Mouse (Mus musculus) liver, embryonic 14.5 days (tissue): ENCODE results near the gene Lima1. TPM values are rescaled to one million over a fixed set of nuclear protein-coding genes. Genes with fewer than 3 reads are reported as not detected.

ENCODE experiments used
- ATAC-seq: fragments of 200-750 bp; cut with Nextera tagmentation; 2 replicates; pipeline ENCODE4 v1.8.0; 2017; ENCODE audit warnings: moderate number of reproducible peaks, mild to moderate bottlenecking, moderate library complexity; ENCODE audit not compliant: insufficient read depth
- DNase-seq, 3 experiments: peaks; one replicate each; pipeline ENCODE4 v3.0.0-alpha.2; 2012 to 2013; ENCODE audit warnings: low read depth in 3 of 3, low spot score in 3 of 3
- H3K27ac ChIP-seq: fragments of 300-500 bp; sonication (generic); 2 replicates; pipeline ENCODE4 v1.5.1; 2014; ENCODE audit warnings: moderate library complexity, mild to moderate bottlenecking, control low read depth, inconsistent platforms
- H3K27me3 ChIP-seq: fragments of 300-500 bp; sonication (generic); 2 replicates; pipeline ENCODE4 v1.6.1; 2014; ENCODE audit warnings: mild to moderate bottlenecking, low read length, moderate library complexity; ENCODE audit not compliant: control insufficient read depth, insufficient read depth
- H3K36me3 ChIP-seq: fragments of 300-500 bp; sonication (generic); replicated peaks from 2 replicates; pipeline ENCODE4 v1.6.1; 2014; ENCODE audit warnings: low read depth; ENCODE audit not compliant: control insufficient read depth, insufficient read depth
- H3K4me1 ChIP-seq, 2 experiments: fragments of 200-500 bp in 1 of 2; fragments of 300-500 bp in 1 of 2; sonication (generic) in 1 of 2; replicated peaks; 2 replicates each; pipeline ENCODE4 v1.6.1; 2012 to 2014; ENCODE audit warnings: antibody characterized with exemption in 1 of 2, inconsistent platforms in 1 of 2, low read length in 1 of 2; ENCODE audit not compliant: control insufficient read depth in 2 of 2, insufficient read depth in 2 of 2
- H3K4me2 ChIP-seq: fragments of 300-500 bp; sonication (generic); 2 replicates; pipeline ENCODE4 v1.6.1; 2014; ENCODE audit warnings: low read depth, mild to moderate bottlenecking, control low read depth, moderate library complexity
- H3K4me3 ChIP-seq, 2 experiments: fragments of 200-500 bp in 1 of 2; fragments of 300-500 bp in 1 of 2; sonication (generic) in 1 of 2; 2 replicates each; pipeline ENCODE4 v1.5.1; 2012 to 2014; ENCODE audit warnings: low read depth in 2 of 2, low read length in 2 of 2, mild to moderate bottlenecking in 2 of 2, control low read depth in 1 of 2, inconsistent platforms in 1 of 2, moderate library complexity in 1 of 2; ENCODE audit not compliant: insufficient read depth in 1 of 2
- H3K9ac ChIP-seq: fragments of 300-500 bp; sonication (generic); replicated peaks from 2 replicates; pipeline ENCODE4 v1.6.1; 2014; ENCODE audit warnings: mild to moderate bottlenecking, control low read depth, moderate library complexity
- H3K9me3 ChIP-seq: fragments of 300-500 bp; sonication (generic); 2 replicates; pipeline ENCODE4 v1.6.1; 2016; ENCODE audit warnings: low read length, mixed read lengths; ENCODE audit not compliant: control insufficient read depth
- CTCF ChIP-seq: IDR thresholded peaks from 2 replicates; pipeline ENCODE4 v1.5.1; 2016; ENCODE audit warnings: antibody characterized with exemption, low read depth, control low read depth
- EP300 ChIP-seq: IDR thresholded peaks from 2 replicates; pipeline ENCODE4 v1.6.1; 2016; ENCODE audit warnings: antibody characterized with exemption, low read depth
- WGBS: fragments of 180-500 bp; shearing (Covaris S2); extraction: QIAGEN DNeasy Blood & Tissue Kit; methylation state at CpG from one replicate; pipeline ENCODE4 v1.1.7; 2014; ENCODE audit not compliant: insufficient replicate concordance; 5-methylcytosine and 5-hydroxymethylcytosine counted together
- polyA plus RNA-seq, 2 experiments: library from polyadenylated mRNA; depleted of rRNA in 1 of 2; stranded (reverse) in 1 of 2; unstranded in 1 of 2; fragments of >200 nt; fragmentation: Nextera tagmentation in 1 of 2; extraction: Ambion mirVana in 1 of 2; gene quantifications; 2 replicates each; pipeline versions ENCODE4 v1.2.1 to v1.2.3; 2012 to 2014

Gene Lima1
- polyA plus RNA-seq, 2 experiments, result 5.1 to 6.2 TPM

DNA sequence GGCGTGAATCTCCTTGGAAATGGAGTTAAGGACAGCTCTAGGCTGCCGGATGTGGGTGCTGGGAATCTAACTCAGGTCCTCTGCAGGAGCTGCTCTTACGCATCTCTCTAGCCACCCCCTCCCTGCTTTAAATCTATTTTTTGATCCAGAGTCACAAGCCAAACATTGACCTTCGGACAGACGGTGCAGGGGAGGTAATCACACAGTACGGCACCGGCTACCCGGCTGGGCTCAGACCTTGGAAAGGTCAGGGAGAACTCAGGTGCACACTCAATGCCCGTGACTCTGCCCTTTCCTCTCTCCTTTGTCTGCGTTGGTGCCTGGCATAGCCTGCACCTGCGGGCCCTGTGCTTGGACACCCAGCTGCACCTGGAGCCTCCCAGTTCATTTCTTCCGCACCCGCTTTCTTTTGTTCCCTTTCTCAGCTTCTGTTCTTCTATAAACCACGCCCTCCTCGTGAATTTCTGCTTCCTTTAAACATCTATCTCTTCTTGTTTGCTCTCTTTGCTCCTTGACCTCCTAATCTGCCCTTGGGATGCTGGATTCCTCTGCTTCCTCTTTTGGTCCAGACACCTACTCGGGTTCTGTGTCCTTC, 82.9 kb downstream of the Lima1 start:
- H3K4me2 ChIP-seq, result no peak overlapping the region
- TF ChIP-seq CTCF (no peak), EP300 (no peak)
- H3K4me3 ChIP-seq, result no peak overlapping the region
- H3K4me1 ChIP-seq, result no peaks in the 10 kb centered on the region
- ATAC-seq (no peak), DNase-seq (no peak)
- no peaks in the 10 kb centered on the region for H3K36me3 ChIP-seq
- H3K27ac ChIP-seq, result no peak overlapping the region
- 69% methylated on average over 16 of the region's 16 CpGs for WGBS
- H3K27me3 ChIP-seq, result no peaks in the 10 kb centered on the region
- H3K9ac ChIP-seq, result no peak overlapping the region
- H3K9me3 ChIP-seq, result no peaks in the 10 kb centered on the region

DNA sequence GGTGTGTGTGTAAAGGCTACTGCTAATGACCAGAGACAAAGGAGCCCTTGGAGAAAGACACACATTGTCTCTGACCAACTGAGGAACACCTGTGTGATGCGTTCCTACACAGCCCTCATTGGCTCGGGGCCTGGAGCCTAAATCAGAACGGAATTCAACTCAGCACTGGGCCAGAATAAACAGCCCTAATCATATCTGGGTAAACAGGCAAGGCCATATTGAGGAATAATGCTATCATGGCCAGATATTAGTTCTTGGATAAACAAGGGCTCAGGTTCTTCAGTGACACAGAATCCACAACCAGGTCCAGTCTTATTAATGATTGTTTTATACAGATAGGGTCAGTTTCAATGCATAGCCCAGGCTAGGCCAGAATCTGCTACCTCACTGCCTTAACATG, 84.3 kb downstream of the Lima1 start:
- no peak for TF ChIP-seq EP300
- H3K4me3 ChIP-seq, result no peak overlapping the region
- H3K4me1 ChIP-seq, result no peaks in the 10 kb centered on the region
- no peak overlapping the region for H3K9ac ChIP-seq
- no peak overlapping the region for H3K27ac ChIP-seq
- 71% methylated on average over 3 of the region's 3 CpGs for WGBS
- no peak overlapping the region for H3K4me2 ChIP-seq
- ATAC-seq, result no peak
- no peaks in the 10 kb centered on the region for H3K27me3 ChIP-seq
- H3K9me3 ChIP-seq, result no peaks in the 10 kb centered on the region
- no peak for DNase-seq
- no peaks in the 10 kb centered on the region for H3K36me3 ChIP-seq

GRCm38 (mm10) chr15:99790464-99790863, 84.8 kb downstream of the Lima1 start:
- no peak overlapping the region for H3K4me3 ChIP-seq
- H3K9me3 ChIP-seq, result no peaks in the 10 kb centered on the region
- 68% methylated on average over 6 of the region's 6 CpGs for WGBS
- H3K9ac ChIP-seq, result no peak overlapping the region
- H3K4me2 ChIP-seq, result no peak overlapping the region
- no peaks in the 10 kb centered on the region for H3K4me1 ChIP-seq
- H3K27me3 ChIP-seq, result no peaks in the 10 kb centered on the region
- ATAC-seq, result no peak
- DNase-seq, result no peak
- H3K36me3 ChIP-seq, result no peaks in the 10 kb centered on the region
- H3K27ac ChIP-seq, result no peak overlapping the region
- TF ChIP-seq CTCF, result no peak
- no peak for TF ChIP-seq EP300

- Histone ChIP-seq H3K27me3 (no peaks in the 10 kb centered on the region), H3K36me3 (no peaks in the 10 kb centered on the region), H3K4me1 (no peaks in the 10 kb centered on the region), H3K27ac (no peak overlapping the region), H3K9me3 (no peaks in the 10 kb centered on the region), H3K4me3 (no peak overlapping the region), H3K9ac (no peak overlapping the region), H3K4me2 (no peak overlapping the region)
- 52% methylated on average over 9 of the region's 9 CpGs for whole genome bisulfite sequencing
- TF ChIP-seq CTCF, result no peak
- no peak for TF ChIP-seq EP300
- DNase-seq (no peak), ATAC-seq (no peak)
Measured at GRCm38 (mm10) chr15:99787625-99788120, 87.6 kb downstream of the Lima1 start.

GRCm38 (mm10) chr15:99778677-99779335, 96.5 kb downstream of the Lima1 start:
- DNase-seq, result no peak
- 78% methylated on average over 16 of the region's 16 CpGs for WGBS

More at GRCm38 (mm10) chr15:99778677-99779335, 96.5 kb downstream of the Lima1 start:
- Histone ChIP-seq H3K27ac (no peak overlapping the region), H3K4me3 (no peak overlapping the region), H3K4me2 (no peak overlapping the region), H3K27me3 (no peaks in the 10 kb centered on the region), H3K9ac (no peak overlapping the region), H3K9me3 (no peaks in the 10 kb centered on the region), H3K36me3 (no peaks in the 10 kb centered on the region), H3K4me1 (no peaks in the 10 kb centered on the region)
- TF ChIP-seq EP300 (no peak), CTCF (no peak)
- no peak for ATAC-seq
